Comparison of ENCODE assay signal across 13 mouse cellular contexts in the genomic region with DNA sequence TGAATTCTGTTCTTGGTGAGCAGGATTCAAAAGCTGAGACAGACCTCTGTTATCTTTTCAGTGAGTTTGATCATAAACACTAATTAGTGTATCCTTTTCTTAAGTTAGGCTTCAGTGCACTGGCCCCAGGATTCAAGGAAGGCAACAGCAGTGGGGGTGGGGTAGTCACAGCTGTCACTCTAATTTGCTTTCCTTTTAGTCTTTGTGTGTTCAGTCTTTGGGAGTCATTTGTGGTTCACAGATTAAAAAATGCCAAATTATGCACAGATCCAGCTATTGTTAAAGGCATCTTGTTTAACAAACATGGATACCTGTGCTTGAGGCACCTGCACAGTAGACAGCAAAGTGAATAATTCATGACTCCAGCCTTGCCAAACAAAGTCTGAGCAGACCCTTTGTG. TPM values are rescaled to one million over a fixed set of nuclear protein-coding genes. Genes with fewer than 3 reads are reported as not detected.
DNase-seq lines count a peak whose midpoint lies in the region; ATAC-seq and TF ChIP-seq lines count a peak whose summit lies in the region.
"Had no signal": no experiment of that assay in that cellular context is flagged by ENCODE, and none has a peak within 500 bp of the region (broad histone marks: within the 10 kb centered on the region; RNA-seq: fewer than 3 reads in every experiment).

No protein-coding gene starts in this region.

- no peak for ATAC-seq in forebrain, embryonic 13.5 days
- ATAC-seq in hindbrain, embryonic 15.5 days (ENCODE audit: low FRiP score, low read depth) = no peak
- no peak for ATAC-seq in kidney, embryonic 14.5 days (ENCODE audit: low FRiP score, low TSS enrichment)

- TF ChIP-seq CTCF in heart, adult 2 months (IDR thresholded peaks at IDR 0.05) = no peak
- no peak for TF ChIP-seq CTCF in MEL (IDR thresholded peaks at IDR 0.05 in 2 of 3, conservative IDR thresholded peaks at IDR 0.05 in 1 of 3; ENCODE audit: control insufficient read depth in 1 of 3, insufficient read depth in 1 of 3, low read depth in 2 of 3, low read length in 3 of 3, poor library complexity in 1 of 3, severe bottlenecking in 1 of 3)
- no peak for TF ChIP-seq CTCF in lung, adult 2 months (IDR thresholded peaks at IDR 0.05; ENCODE audit: insufficient read depth, low read length)

- H3K27me3 ChIP-seq in heart, adult 2 months (ENCODE audit: control insufficient read depth, insufficient read depth, low read length) = no peaks in the 10 kb centered on the region
- H3K27me3 ChIP-seq in heart, embryonic 10.5 days (ENCODE audit: insufficient read depth, poor library complexity, severe bottlenecking) = no peaks in the 10 kb centered on the region
- no peaks in the 10 kb centered on the region for H3K27me3 ChIP-seq in MEL (ENCODE audit: control insufficient read depth in 1 of 2, insufficient read depth in 2 of 2, low read length in 2 of 2)
- H3K27me3 ChIP-seq in forebrain, embryonic 13.5 days = no peaks in the 10 kb centered on the region
- H3K27me3 ChIP-seq in hindbrain, embryonic 15.5 days = no peaks in the 10 kb centered on the region
- H3K27me3 ChIP-seq in kidney, embryonic 14.5 days (ENCODE audit: control insufficient read depth, insufficient read depth, low read length) = no peaks in the 10 kb centered on the region
- H3K27me3 ChIP-seq: lung, embryonic 15.5 days had no signal

- no peak overlapping the region for H3K9ac ChIP-seq in heart, adult 2 months (ENCODE audit: low read depth, low read length)
- H3K9ac ChIP-seq in MEL (ENCODE audit: control insufficient read depth, low read depth, low read length, poor library complexity, severe bottlenecking) = no peak overlapping the region
- no peak overlapping the region for H3K9ac ChIP-seq in forebrain, embryonic 13.5 days
- no peak overlapping the region for H3K9ac ChIP-seq in hindbrain, embryonic 15.5 days
- H3K9ac ChIP-seq in kidney, embryonic 14.5 days (ENCODE audit: low read depth, low read length) = no peak overlapping the region
- H3K9ac ChIP-seq: lung, embryonic 15.5 days had no signal

- H3K4me1 ChIP-seq in heart, adult 2 months (ENCODE audit: control insufficient read depth, insufficient read depth, low read length) = peaks cover 6% of the 10 kb centered on the region
- peaks cover 27% of the 10 kb centered on the region for H3K4me1 ChIP-seq in heart, embryonic 10.5 days
- peaks cover 13 to 43% of the 10 kb centered on the region in 2 experiments for H3K4me1 ChIP-seq in MEL (ENCODE audit: control insufficient read depth in 1 of 2, insufficient read depth in 2 of 2, low read length in 2 of 2)
- H3K4me1 ChIP-seq in forebrain, embryonic 13.5 days = peaks cover 22% of the 10 kb centered on the region
- H3K4me1 ChIP-seq in hindbrain, embryonic 15.5 days (replicated peaks) = peaks cover 7% of the 10 kb centered on the region; the same call in 1 of the 2 replicates
- no peaks in the 10 kb centered on the region for H3K4me1 ChIP-seq in lung, adult 2 months (ENCODE audit: control insufficient read depth, insufficient read depth, low read length)
- H3K4me1 ChIP-seq in kidney, embryonic 14.5 days (ENCODE audit: control insufficient read depth, insufficient read depth, low read length) = no peaks in the 10 kb centered on the region

- H3K9me3 ChIP-seq in heart, embryonic 10.5 days = no peaks in the 10 kb centered on the region
- H3K9me3 ChIP-seq in MEL (replicated peaks; ENCODE audit: insufficient read depth, low read length) = no peaks in the 10 kb centered on the region
- no peaks in the 10 kb centered on the region for H3K9me3 ChIP-seq in forebrain, embryonic 13.5 days (replicated peaks)
- H3K9me3 ChIP-seq in hindbrain, embryonic 15.5 days = no peaks in the 10 kb centered on the region
- H3K9me3 ChIP-seq in kidney, embryonic 14.5 days (ENCODE audit: control insufficient read depth, low read length) = no peaks in the 10 kb centered on the region
- H3K9me3 ChIP-seq: lung, embryonic 15.5 days had no signal

- H3K27ac ChIP-seq in heart, adult 2 months = peak overlapping the region; percentile 69
- H3K27ac ChIP-seq in heart, embryonic 10.5 days = no peak overlapping the region
- no peak overlapping the region for H3K27ac ChIP-seq in MEL (ENCODE audit: control insufficient read depth, low read depth, low read length)
- peak overlapping the region; percentile 77 for H3K27ac ChIP-seq in forebrain, embryonic 13.5 days
- H3K27ac ChIP-seq in hindbrain, embryonic 15.5 days (replicated peaks) = 0 out of 2 replicates have a peak overlapping the region, but pooled peaks have one; percentile 17
- H3K27ac ChIP-seq in kidney, embryonic 14.5 days (ENCODE audit: low read depth, low read length) = no peak overlapping the region
- H3K27ac ChIP-seq: lung, embryonic 15.5 days had no signal

- no peak overlapping the region for H3K4me2 ChIP-seq in forebrain, embryonic 13.5 days
- no peak overlapping the region for H3K4me2 ChIP-seq in hindbrain, embryonic 15.5 days
- H3K4me2 ChIP-seq in kidney, embryonic 14.5 days (replicated peaks; ENCODE audit: low read depth, low read length) = no peak overlapping the region
- H3K4me2 ChIP-seq: lung, embryonic 15.5 days had no signal

- no peak for TF ChIP-seq EP300 in heart, adult 2 months (IDR thresholded peaks at IDR 0.05; ENCODE audit: insufficient read depth, low read depth, low read length)
- no peak for TF ChIP-seq EP300 in MEL (IDR thresholded peaks at IDR 0.05; ENCODE audit: low read depth in 1 of 2, low read length in 2 of 2)

- TF ChIP-seq RAD21 in MEL (IDR thresholded peaks at IDR 0.05; ENCODE audit: low read depth, low read length) = no peak

- H3K4me3 ChIP-seq in heart, adult 2 months = no peak overlapping the region
- H3K4me3 ChIP-seq in heart, embryonic 10.5 days = no peak overlapping the region
- no peak overlapping the region for H3K4me3 ChIP-seq in MEL (ENCODE audit: control insufficient read depth in 1 of 2, insufficient read depth in 1 of 2, low read depth in 2 of 2, low read length in 2 of 2)
- no peak overlapping the region for H3K4me3 ChIP-seq in forebrain, embryonic 13.5 days
- no peak overlapping the region for H3K4me3 ChIP-seq in hindbrain, embryonic 15.5 days
- H3K4me3 ChIP-seq in lung, adult 2 months (replicated peaks; ENCODE audit: extremely low read depth, low read depth, low read length) = no peak overlapping the region
- no peak overlapping the region for H3K4me3 ChIP-seq in kidney, embryonic 14.5 days (ENCODE audit: low read length)
- H3K4me3 ChIP-seq: lung, embryonic 15.5 days had no signal

- DNase-seq in heart, adult 2 months = no peak
- no peak for DNase-seq in heart, embryonic 10.5 days (ENCODE audit: low spot score)
- DNase-seq in MEL (ENCODE audit: low read depth, low spot score) = no peak
- no peak for DNase-seq in kidney, postnatal 10 days
- no peak for DNase-seq in lung, adult 2 months
- DNase-seq: cerebellum, adult 9-10 months; heart, postnatal 10 days; thymus, adult 18-20 months had no signal

- no peaks in the 10 kb centered on the region for H3K79me2 ChIP-seq in heart, adult 2 months (replicated peaks; ENCODE audit: control insufficient read depth, insufficient read depth, low read length)
- peaks cover 2% of the 10 kb centered on the region; the same call in 1 of the 2 replicates for H3K79me2 ChIP-seq in MEL (ENCODE audit: control insufficient read depth, insufficient read depth, low read length, poor library complexity)

- no peaks in the 10 kb centered on the region for H3K36me3 ChIP-seq in heart, adult 2 months (ENCODE audit: control insufficient read depth, insufficient read depth, low read length)
- 0 out of 2 replicates have a peak, but pooled peaks cover 5% of the 10 kb centered on the region for H3K36me3 ChIP-seq in heart, embryonic 10.5 days
- peaks cover 0 to 32% of the 10 kb centered on the region in 2 experiments; a peak in 2 of 4 replicates for H3K36me3 ChIP-seq in MEL (ENCODE audit: control insufficient read depth in 1 of 2, insufficient read depth in 2 of 2, low read length in 2 of 2)
- peaks cover 7% of the 10 kb centered on the region; the same call in 1 of the 2 replicates for H3K36me3 ChIP-seq in forebrain, embryonic 13.5 days (ENCODE audit: poor library complexity, severe bottlenecking)
- H3K36me3 ChIP-seq in hindbrain, embryonic 15.5 days = no peaks in the 10 kb centered on the region
- peaks cover 6% of the 10 kb centered on the region; the same call in 1 of the 2 replicates for H3K36me3 ChIP-seq in kidney, embryonic 14.5 days (ENCODE audit: control insufficient read depth, insufficient read depth, low read length)
- H3K36me3 ChIP-seq: lung, embryonic 15.5 days had no signal

- no peak for TF ChIP-seq POLR2A in heart, adult 2 months (IDR thresholded peaks at IDR 0.05; ENCODE audit: insufficient read depth, low read depth, low read length)
- TF ChIP-seq POLR2A in MEL (IDR thresholded peaks at IDR 0.05; ENCODE audit: control insufficient read depth in 1 of 2, insufficient read depth in 1 of 2, low read depth in 1 of 2, low read length in 2 of 2, poor library complexity in 1 of 2) = no peak
- no peak for TF ChIP-seq POLR2A in lung, adult 2 months (IDR thresholded peaks at IDR 0.05; ENCODE audit: borderline replicate concordance, extremely low read depth, low read depth, low read length)

- intact Hi-C loops in heart, adult 2 months (cut with DNase I) = loop anchor here (5.0 kb wide), 1 partner anchor 61 kb away; a partner anchor contains a TSS

RNA-seq across cellular contexts. Expression of a gene that starts 24.0 kb away (rescaled TPM):
- 10 to 100 TPM; 83.0 to 90.9 TPM for total RNA-seq in heart, adult 2 months (2021)
- 15.5 and 29.9 TPM in 2 replicates for polyA plus RNA-seq in heart, adult 2 months (2012; rRNA removed)
- polyA plus RNA-seq in heart, embryonic 10.5 days (2016; fragmentation: Nextera tagmentation; extraction: Ambion mirVana) = 209 and 212 TPM in 2 replicates
- 159 and 197 TPM in 2 replicates for total RNA-seq in MEL (2012; rRNA removed)
- polyA plus RNA-seq in MEL (2012; ENCODE audit: insufficient read depth in 1 of 2, insufficient read length in 2 of 2, low read depth in 1 of 2, low replicate concordance in 2 of 2, missing spikeins in 1 of 2) = 100 to 1,000 TPM; 412 to 748 TPM
- 322 and 341 TPM in 2 replicates for polyA plus RNA-seq in forebrain, embryonic 13.5 days (2015; fragmentation: Nextera tagmentation; extraction: Ambion mirVana)
- polyA plus RNA-seq in hindbrain, embryonic 15.5 days (2015; fragmentation: Nextera tagmentation; extraction: Ambion mirVana) = 117 and 118 TPM in 2 replicates
- 11.4 and 17.4 TPM in 2 replicates for polyA plus RNA-seq in lung, adult 2 months (2012; rRNA removed)
- polyA plus RNA-seq in kidney, embryonic 14.5 days (2014; fragmentation: Nextera tagmentation; extraction: Ambion mirVana) = 78.3 and 89.0 TPM in 2 replicates

RNA-seq across cellular contexts. Expression of a gene that starts 42.8 kb away (rescaled TPM):
- total RNA-seq in heart, adult 2 months (2021) = 10 to 100 TPM; 65.4 to 67.5 TPM
- 82.8 and 110 TPM in 2 replicates for polyA plus RNA-seq in heart, adult 2 months (2012; rRNA removed)
- 75.1 and 88.2 TPM in 2 replicates for polyA plus RNA-seq in heart, embryonic 10.5 days (2016; fragmentation: Nextera tagmentation; extraction: Ambion mirVana)
- 4.2 and 6.4 TPM in 2 replicates for total RNA-seq in MEL (2012; rRNA removed)
- polyA plus RNA-seq in MEL (2012; ENCODE audit: insufficient read depth in 1 of 2, insufficient read length in 2 of 2, low read depth in 1 of 2, low replicate concordance in 2 of 2, missing spikeins in 1 of 2) = 10 to 100 TPM in 1 of 2 experiments, not detected in 1; 19.2 TPM
- 80.4 and 85.1 TPM in 2 replicates for polyA plus RNA-seq in forebrain, embryonic 13.5 days (2015; fragmentation: Nextera tagmentation; extraction: Ambion mirVana)
- polyA plus RNA-seq in hindbrain, embryonic 15.5 days (2015; fragmentation: Nextera tagmentation; extraction: Ambion mirVana) = 47.8 and 49.5 TPM in 2 replicates
- 55.7 and 82.7 TPM in 2 replicates for polyA plus RNA-seq in lung, adult 2 months (2012; rRNA removed)
- 39.3 and 48.0 TPM in 2 replicates for polyA plus RNA-seq in kidney, embryonic 14.5 days (2014; fragmentation: Nextera tagmentation; extraction: Ambion mirVana)

RNA-seq across cellular contexts. Expression of a gene that starts 48.5 kb away (rescaled TPM):
- 100 to 1,000 TPM; 146 to 208 TPM for total RNA-seq in heart, adult 2 months (2021)
- 227 and 279 TPM in 2 replicates for polyA plus RNA-seq in heart, adult 2 months (2012; rRNA removed)
- polyA plus RNA-seq in heart, embryonic 10.5 days (2016; fragmentation: Nextera tagmentation; extraction: Ambion mirVana) = 47.2 and 68.0 TPM in 2 replicates
- 0.15 TPM in 1 of 2 replicates, not detected in the other for total RNA-seq in MEL (2012; rRNA removed)
- polyA plus RNA-seq in MEL (2012; ENCODE audit: insufficient read depth in 1 of 2, insufficient read length in 2 of 2, low read depth in 1 of 2, low replicate concordance in 2 of 2, missing spikeins in 1 of 2) = under 1 TPM in 1 of 2 experiments, not detected in 1; 0.38 TPM
- 23.1 and 27.4 TPM in 2 replicates for polyA plus RNA-seq in forebrain, embryonic 13.5 days (2015; fragmentation: Nextera tagmentation; extraction: Ambion mirVana)
- polyA plus RNA-seq in hindbrain, embryonic 15.5 days (2015; fragmentation: Nextera tagmentation; extraction: Ambion mirVana) = 13.1 and 14.7 TPM in 2 replicates
- polyA plus RNA-seq in lung, adult 2 months (2012; rRNA removed) = 28.8 and 36.1 TPM in 2 replicates
- polyA plus RNA-seq in kidney, embryonic 14.5 days (2014; fragmentation: Nextera tagmentation; extraction: Ambion mirVana) = 21.0 and 25.9 TPM in 2 replicates
- polyA plus RNA-seq: C2C12 had no signal

RNA-seq across cellular contexts. Expression of a gene that starts 59.3 kb away (rescaled TPM):
- 100 to 1,000 TPM in 1 of 2 experiments, 10 to 100 TPM in 1; 99.9 to 121 TPM for total RNA-seq in heart, adult 2 months (2021)
- polyA plus RNA-seq in heart, adult 2 months (2012; rRNA removed) = 98.7 and 120 TPM in 2 replicates
- 30.4 and 39.4 TPM in 2 replicates for polyA plus RNA-seq in heart, embryonic 10.5 days (2016; fragmentation: Nextera tagmentation; extraction: Ambion mirVana)
- total RNA-seq in MEL (2012; rRNA removed) = 110 and 127 TPM in 2 replicates
- 100 to 1,000 TPM in 1 of 2 experiments, not detected in 1; 170 TPM for polyA plus RNA-seq in MEL (2012; ENCODE audit: insufficient read depth in 1 of 2, insufficient read length in 2 of 2, low read depth in 1 of 2, low replicate concordance in 2 of 2, missing spikeins in 1 of 2)
- 28.3 and 34.4 TPM in 2 replicates for polyA plus RNA-seq in forebrain, embryonic 13.5 days (2015; fragmentation: Nextera tagmentation; extraction: Ambion mirVana)
- 34.9 and 36.4 TPM in 2 replicates for polyA plus RNA-seq in hindbrain, embryonic 15.5 days (2015; fragmentation: Nextera tagmentation; extraction: Ambion mirVana)
- polyA plus RNA-seq in lung, adult 2 months (2012; rRNA removed) = 159 and 160 TPM in 2 replicates
- 40.4 and 83.2 TPM in 2 replicates for polyA plus RNA-seq in kidney, embryonic 14.5 days (2014; fragmentation: Nextera tagmentation; extraction: Ambion mirVana)

Comparison
In these comparisons a context has a peak if more than half of its experiments do, and no peak if none do; other contexts are left out.
1. H3K27ac ChIP-seq: peak in heart, adult 2 months (single experiment), forebrain, embryonic 13.5 days (single experiment) and hindbrain, embryonic 15.5 days (single experiment); none in heart, embryonic 10.5 days (single experiment), MEL (single experiment) and kidney, embryonic 14.5 days (single experiment).
2. RNA of a gene that starts 48.5 kb away (polyA plus RNA-seq): 227 to 279 TPM in heart, adult 2 months, 47.2 to 68.0 TPM in heart, embryonic 10.5 days, 28.8 to 36.1 TPM in lung, adult 2 months, 21.0 to 25.9 TPM in kidney, embryonic 14.5 days, 23.1 to 27.4 TPM in forebrain, embryonic 13.5 days and 13.1 to 14.7 TPM in hindbrain, embryonic 15.5 days; 0.38 TPM in MEL; every median in the first group is over 10 times any median in the second.